Mouse (Mus musculus): ENCODE measurements around the gene Fli1.

DNA sequence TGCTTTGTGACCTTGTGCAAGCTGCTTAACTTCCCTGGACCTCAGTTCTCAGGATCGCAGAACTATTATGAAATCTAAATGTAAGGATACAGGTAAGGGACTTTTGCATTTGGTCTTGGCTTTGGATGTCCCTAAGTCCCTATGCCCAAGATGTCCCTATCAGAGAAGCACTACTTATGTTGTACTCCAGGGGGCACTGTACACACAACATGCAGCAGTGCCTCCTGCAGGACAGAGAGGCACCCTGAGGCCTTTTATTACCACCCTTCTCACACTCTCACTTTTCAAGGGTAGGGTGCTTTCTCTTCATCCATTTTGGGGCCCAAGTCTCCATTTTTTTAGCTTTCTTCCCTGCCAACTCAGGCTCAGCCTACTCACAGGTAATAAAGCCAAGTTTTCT lies 154.5 kb downstream of the Fli1 start:
- TF ChIP-seq CTCF (IDR thresholded peaks at IDR 0.05; ENCODE audit: low read depth, low read length) (no peak), POLR2A (IDR thresholded peaks at IDR 0.05; ENCODE audit: borderline replicate concordance, low read depth, low read length) (no peak)
